Mouse (Mus musculus): ENCODE measurements around the gene Ankrd17. TPM values are rescaled to one million over a fixed set of nuclear protein-coding genes. Genes with fewer than 3 reads are reported as not detected.

Ankrd17 gene
- 100 to 1,000 TPM; 113 to 129 TPM for total RNA-seq (2021)
- long read RNA-seq, experiment 1, partial matches to known transcripts = 10 of 10 reads
- long read RNA-seq, experiment 1, other reads (novel, unspliced or antisense) = 0 of 10 reads
- long read RNA-seq, experiment 2, partial matches to known transcripts = 49 of 57 reads
- long read RNA-seq, experiment 2, other reads (novel, unspliced or antisense) = 7 of 57 reads

DNA sequence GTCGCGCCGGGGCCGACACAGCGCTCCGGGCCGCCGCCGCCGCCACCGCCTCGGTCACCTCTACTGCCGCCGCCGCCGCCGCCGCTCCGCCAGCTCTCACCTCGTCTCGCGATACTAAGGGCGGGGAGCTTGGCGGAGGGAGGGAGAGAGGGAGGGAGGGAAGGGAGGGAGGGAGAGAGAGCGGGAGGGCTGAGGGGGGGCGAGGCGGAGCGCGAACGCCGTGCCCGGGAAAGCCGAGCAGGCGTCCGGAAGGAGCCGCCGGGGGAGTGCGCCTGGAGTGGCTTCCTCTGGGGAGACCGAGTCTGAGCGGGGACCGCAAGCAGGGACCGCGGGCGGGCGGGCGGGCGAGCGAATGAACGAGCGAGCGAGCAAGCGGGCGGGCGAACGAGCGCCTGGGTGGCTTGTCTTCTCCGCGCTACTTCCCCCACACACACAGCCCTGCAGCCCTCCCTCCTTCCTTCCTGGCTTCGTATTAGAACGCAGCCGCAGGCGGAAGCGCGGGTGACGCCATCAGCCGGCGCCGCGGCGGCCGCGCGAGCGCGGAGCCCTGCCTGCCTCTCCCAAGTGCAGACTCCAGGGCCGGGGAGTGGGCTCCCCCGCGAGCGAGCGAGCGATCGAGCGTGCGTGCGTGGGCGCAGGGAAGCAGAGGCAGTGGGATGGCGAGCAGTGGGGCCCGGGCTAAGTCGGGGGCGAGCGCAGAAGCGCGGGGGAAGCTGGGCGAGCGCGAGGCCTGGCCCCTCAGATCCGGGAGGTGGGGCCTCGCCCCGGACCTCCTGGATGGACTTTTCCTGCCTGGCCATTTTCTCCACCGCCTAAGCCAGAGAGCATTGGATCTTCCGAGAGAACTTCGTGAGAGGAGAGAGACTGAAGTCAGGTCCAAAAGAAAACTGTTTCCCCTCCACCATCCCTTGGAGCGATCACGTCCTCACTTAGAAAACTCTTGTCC is at the start of gene Ankrd17:
Gene Ankrd17, minus strand, starts transcription at position 457 of the 946 bp plus-strand sequence.
- DNase-seq (ENCODE audit: low spot score in 2 of 2) = peak; percentile 74 to 81

DNA sequence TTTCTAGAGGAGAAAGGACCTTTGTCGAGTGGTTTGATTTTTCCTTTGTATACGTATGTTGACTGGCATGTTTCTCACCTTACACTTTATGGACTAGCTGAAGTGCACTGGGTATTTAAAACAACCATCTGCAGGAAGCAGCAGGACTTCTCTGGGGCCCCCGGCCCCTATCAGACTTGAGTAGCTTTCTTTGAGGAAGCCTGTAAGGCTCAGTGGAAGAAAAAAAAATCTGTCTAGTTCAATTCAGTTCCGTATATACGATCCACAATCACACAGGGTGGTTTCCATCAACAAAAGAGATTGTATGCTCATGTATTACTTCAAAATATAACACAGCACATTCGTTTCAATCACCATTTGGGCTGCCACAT is 48.5 kb upstream of the Ankrd17 start:
- DNase-seq (ENCODE audit: low spot score in 2 of 2) = no peak

DNA sequence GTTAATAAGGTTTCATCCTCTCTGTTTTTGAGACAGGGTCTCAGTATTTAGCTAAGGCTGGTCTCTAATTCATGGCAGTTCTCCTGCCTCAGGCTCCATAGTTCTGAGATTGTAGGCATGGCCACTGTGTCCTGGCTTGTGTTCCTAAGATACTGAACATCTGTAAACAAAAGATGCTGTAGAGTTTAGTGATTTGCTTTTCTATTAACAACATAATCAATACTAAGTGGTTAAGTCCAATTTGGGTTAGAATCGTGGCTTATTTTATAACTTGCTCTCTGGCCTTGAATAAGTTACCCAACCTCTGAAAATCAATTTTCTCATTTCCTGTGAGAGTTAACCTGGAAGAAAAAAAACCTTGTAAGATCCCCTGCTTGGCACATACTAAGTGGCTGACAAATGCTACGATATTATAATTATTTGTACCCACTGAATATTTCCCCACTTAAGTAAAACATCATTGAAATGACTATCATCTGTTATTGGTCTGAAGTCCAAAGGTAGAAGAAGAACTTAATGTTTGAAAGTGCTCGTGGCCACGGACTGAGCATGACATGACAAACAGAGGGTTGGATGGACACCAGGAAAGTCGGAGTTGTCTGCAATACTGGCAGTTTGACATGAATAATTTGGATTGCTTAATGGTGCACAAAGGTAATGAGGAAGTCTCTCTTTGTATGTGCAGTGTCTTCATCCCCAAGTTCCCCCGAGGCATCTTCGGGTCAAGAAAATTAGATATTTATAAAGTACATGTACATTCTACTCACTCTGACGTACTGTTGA is 48.0 kb upstream of the Ankrd17 start:
- no peak for DNase-seq (ENCODE audit: low spot score in 2 of 2)

DNA sequence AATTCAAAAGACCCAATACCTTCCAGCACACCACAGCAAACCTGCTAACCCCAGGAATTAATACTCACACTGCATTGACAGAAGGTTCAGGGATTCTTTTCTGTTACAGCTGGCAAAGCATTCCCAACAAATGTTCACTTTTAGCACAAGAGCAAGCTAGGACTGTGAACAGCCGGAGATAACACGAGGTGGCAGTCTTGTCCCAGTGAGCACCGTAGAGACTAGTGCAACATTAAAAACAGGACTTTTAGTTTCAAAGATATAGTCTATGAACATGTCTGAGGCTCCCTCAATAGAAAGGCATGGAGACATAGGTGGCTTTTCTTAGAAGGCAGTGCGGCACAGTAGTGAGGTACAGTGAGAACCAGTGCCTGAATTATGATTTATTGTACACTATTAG is 38.8 kb upstream of the Ankrd17 start:
- no peak for DNase-seq (ENCODE audit: low spot score in 2 of 2)

- DNase-seq (ENCODE audit: low spot score in 2 of 2) = no peak
Observed at GRCm38 (mm10) chr5:90396817-90397216, 30.4 kb upstream of the Ankrd17 start.

DNA sequence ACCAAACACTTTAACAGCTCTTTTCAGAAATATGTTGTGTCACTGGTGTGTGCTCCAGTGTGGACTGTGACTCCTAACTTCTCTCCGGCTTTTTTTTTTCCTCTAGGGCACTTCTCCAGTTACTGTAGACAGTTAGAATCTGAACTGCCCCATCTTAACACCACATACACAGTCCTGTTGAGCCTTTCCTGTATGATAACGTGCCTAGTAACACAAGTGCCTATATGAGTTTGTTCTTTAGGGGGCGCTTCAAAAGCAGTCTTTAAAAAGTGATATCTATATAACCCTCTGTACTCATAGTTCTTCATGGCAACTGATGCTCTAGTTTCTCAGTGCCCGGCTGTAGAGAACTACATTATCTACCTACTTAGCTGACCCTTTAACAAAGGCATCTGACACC is 27.9 kb upstream of the Ankrd17 start:
- DNase-seq (ENCODE audit: low spot score in 2 of 2) = no peak

GRCm38 (mm10) chr5:90393764-90394163 is 27.4 kb upstream of the Ankrd17 start:
- DNase-seq (ENCODE audit: low spot score in 2 of 2) = no peak

GRCm38 (mm10) chr5:90383080-90383479 is 16.7 kb upstream of the Ankrd17 start:
- DNase-seq (ENCODE audit: low spot score in 2 of 2) = no peak

GRCm38 (mm10) chr5:90381458-90381857 is 15.1 kb upstream of the Ankrd17 start:
- no peak for DNase-seq (ENCODE audit: low spot score in 2 of 2)

GRCm38 (mm10) chr5:90373708-90374107 is 7.3 kb upstream of the Ankrd17 start:
- no peak for DNase-seq (ENCODE audit: low spot score in 2 of 2)

GRCm38 (mm10) chr5:90370401-90370800 is 4.0 kb upstream of the Ankrd17 start:
- no peak for DNase-seq (ENCODE audit: low spot score in 2 of 2)

DNA sequence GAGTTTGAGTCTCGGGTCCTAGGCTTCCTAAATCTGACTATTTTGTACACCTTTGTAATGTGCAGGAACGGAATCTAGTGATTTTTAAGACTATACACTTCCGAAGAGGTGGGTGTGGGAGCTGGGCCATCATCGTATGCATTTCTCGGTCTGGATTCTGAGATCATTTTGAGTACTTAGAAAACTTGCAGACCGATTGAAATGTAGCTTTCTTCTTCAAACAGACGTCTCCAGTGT is 608 bp upstream of the Ankrd17 start, which contains the start of gene Gm9958:
Gene Gm9958, plus strand, starts transcription at position 138 of the 237 bp plus-strand sequence.
- DNase-seq (ENCODE audit: low spot score in 2 of 2) = no peak

DNA sequence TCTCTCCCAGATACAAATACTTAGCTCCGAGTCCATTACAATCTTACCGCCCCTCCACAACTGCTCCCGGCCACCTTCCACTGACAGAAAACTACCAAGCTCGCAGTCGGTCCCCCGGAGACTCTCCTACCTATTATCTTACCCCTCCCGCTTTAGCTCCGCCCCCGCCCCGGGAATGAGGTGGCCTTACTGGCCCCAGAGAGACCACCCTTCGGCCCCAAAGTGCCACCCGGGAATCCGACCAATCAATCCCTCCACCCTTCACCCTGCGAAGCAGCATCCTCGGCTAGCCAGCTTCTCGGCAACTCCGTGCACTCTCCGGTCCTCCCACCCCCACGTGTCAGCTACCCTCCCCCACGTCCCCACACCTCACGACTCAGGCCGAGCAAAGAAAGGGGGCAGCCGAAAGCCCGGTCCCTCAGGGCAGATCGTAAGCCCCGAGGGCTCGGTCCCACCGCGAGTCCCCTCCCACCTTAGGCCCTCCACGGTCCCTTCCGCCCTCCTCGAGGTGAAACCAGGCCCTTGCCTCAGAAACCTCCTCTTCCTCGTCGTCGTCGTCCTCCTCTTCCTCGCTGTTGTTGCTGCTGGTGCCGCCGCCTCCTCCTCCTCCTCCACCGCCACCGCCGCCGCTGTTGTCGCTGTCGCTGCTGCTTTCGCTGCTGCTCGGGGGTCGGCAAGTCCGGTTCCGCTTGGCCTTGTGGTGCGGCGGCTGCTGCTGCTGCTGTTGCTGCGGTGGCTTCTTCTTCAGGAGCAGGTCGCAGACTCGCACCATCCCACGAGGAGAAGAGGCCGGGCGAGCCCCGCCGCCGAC is 1.0 kb downstream of the Ankrd17 start:
- DNase-seq (ENCODE audit: low spot score in 2 of 2) = peak; percentile 36 to 40

DNA sequence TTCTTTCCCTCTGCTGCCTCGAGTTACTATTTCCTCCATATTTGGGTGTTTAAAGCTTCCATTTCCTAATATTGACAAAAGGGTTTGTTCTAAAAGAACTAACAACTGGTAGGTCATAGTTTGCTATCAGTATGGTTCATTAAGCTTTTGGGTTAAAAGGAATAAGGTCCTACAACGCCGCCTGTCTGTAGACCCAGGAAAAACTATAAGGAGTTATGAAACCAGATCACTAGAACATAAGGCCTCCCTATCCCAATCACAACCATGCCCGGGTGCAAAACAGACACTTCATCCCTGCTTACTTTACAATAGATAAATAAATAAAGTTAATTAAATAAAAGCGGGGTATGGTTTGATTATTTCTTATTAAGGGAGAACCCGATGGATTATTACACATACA is 1.9 kb downstream of the Ankrd17 start:
- DNase-seq (ENCODE audit: low spot score in 2 of 2) = peak in 1 of 2 experiments; percentile 38

DNA sequence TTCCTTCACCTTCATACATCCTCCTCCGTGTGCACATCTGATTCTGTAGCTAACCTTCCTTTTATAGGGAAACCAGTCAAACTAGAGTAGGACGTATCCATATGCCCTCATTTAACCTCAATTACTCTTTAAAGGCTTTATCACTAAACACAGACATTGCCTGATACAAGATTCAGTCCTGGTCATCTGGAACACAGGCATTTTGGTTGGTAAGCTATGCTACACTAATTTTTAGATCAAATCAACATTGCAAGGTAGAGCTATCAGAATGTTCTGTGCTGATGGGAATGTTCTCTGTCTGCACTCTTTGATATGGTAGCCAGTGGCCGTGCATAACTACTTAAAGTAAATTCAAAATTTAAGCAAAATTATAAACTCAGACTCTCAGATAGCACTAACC is 10.6 kb downstream of the Ankrd17 start:
- no peak for DNase-seq (ENCODE audit: low spot score in 2 of 2)

- DNase-seq (ENCODE audit: low spot score in 2 of 2) = no peak
Observed at GRCm38 (mm10) chr5:90353552-90354317, 12.6 kb downstream of the Ankrd17 start.

DNA sequence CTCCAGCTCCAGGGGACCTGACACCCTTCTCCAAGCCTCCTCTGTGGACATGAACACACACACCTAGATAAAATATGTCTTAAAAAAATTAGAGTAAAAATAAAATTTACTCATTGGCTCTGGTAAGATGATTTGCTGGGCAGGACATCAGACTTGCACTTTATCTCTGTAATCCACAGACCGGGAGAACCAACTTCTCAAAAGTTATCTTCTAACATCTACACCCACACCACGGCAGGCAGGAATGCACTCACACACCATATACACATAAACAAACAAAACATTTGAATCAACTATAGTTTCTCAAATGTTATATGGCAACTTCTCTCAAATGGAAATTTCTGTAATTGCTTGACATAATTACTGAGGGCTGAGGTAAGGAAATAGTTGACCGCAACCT is 19.5 kb downstream of the Ankrd17 start:
- no peak for DNase-seq (ENCODE audit: low spot score in 2 of 2)

GRCm38 (mm10) chr5:90340847-90341246 is 25.5 kb downstream of the Ankrd17 start:
- no peak for DNase-seq (ENCODE audit: low spot score in 2 of 2)

DNA sequence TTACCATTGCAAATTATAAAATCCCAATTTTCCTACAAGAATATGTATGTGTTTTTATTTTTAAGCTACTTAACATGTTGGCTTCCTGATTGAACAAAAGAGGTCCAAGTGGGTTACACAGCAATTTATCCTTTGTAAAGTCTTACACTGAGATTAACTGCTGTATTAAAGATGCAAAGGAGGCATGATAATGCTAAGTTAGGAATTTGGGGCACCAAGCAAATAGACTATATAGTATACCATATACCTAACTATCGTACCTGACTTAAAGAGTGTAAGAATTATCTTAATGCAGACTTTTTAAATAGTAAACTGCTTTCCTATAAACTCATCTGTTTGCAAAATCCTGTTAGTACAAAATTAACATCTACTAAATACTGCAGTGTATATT is 26.4 kb downstream of the Ankrd17 start:
- DNase-seq (ENCODE audit: low spot score in 2 of 2) = no peak

Measured in adrenal gland, postnatal 4 days (tissue).